Mouse (Mus musculus): Measurements from ENCODE around the gene Nab1. TPM values are rescaled to one million over a fixed set of nuclear protein-coding genes. Genes with fewer than 3 reads are reported as not detected.

The Nab1 gene
- polyA plus RNA-seq, 1 experiment from 2014 or later = 9.2 TPM

DNA sequence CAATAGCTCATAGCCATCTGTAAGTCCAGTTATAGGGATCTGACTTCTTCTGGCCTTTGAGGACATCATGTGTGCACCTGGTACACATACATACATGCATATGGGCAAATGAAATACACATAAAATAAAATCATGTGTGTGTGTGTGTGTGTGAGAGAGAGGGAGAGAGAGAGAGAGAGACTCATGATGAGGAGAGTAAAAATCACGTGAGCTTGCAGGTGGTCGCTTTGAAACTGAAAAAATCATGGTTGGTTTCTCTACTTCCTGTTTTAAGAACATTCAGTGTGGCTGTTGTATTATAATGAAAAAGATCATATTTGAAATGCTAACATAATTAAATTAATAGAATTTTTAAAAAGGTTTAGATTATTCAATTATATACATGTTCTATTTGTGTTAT is 69.9 kb downstream of the Nab1 start:
- Histone ChIP-seq H3K4me2 (replicated peaks; ENCODE audit: low read depth, low read length) (no peak overlapping the region), H3K27ac (ENCODE audit: low read depth, low read length) (no peak overlapping the region), H3K9ac (ENCODE audit: low read depth, low read length) (no peak overlapping the region), H3K4me1 (replicated peaks; ENCODE audit: control insufficient read depth, insufficient read depth, low read length) (no peaks in the 10 kb centered on the region), H3K27me3 (ENCODE audit: control insufficient read depth, insufficient read depth, low read length) (no peaks in the 10 kb centered on the region), H3K9me3 (ENCODE audit: control insufficient read depth, low read length) (no peaks in the 10 kb centered on the region), H3K4me3 (ENCODE audit: low read depth, low read length) (no peak overlapping the region), H3K36me3 (ENCODE audit: control insufficient read depth, insufficient read depth, low read length) (no peaks in the 10 kb centered on the region)
- ATAC-seq (ENCODE audit: low FRiP score) = no peak
- no peak for DNase-seq (ENCODE audit: low spot score)
- 91% methylated on average over 2 of the region's 2 CpGs for WGBS

- WGBS = 96% methylated on average over 1 of the region's 1 CpGs
- no peak overlapping the region for H3K9ac ChIP-seq (ENCODE audit: low read depth, low read length)
These were observed 70.4 kb downstream of the Nab1 start for GRCm38 (mm10) chr1:52430116-52430515.

DNA sequence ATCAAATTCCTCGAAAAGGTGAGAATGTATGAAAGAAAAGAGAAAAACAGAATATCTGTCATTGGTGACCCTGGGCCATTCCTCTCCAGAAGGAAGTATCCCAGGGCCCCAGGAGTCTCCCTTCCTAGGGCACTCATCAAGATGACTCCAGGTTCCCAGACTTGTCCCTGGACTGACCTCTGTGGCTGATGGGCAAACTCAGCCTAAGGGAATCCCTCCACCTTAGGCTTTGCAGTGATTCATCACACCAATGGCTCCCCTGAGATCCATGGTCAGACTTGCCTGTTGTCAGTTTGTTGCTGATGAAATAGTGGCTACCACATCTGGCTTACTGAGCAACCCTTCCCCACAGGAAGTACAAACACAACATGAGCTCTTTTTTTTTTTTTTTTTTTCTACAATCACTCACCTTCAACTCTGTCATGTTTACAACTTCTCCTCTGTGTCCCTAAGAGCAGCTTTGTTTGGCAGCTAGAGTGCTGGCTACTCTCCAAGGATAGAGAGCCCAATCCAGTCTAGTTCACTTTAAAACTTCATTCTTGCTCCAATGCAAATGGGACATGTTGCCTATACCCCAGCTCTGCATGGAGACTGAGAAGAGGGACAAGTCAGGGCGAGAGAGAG is 72.5 kb downstream of the Nab1 start:
- DNase-seq (ENCODE audit: low spot score) (no peak), ATAC-seq (ENCODE audit: low FRiP score) (no peak)
- 76% methylated on average over 2 of the region's 2 CpGs for WGBS
- H3K27ac ChIP-seq (ENCODE audit: low read depth, low read length) = no peak overlapping the region
- no peak overlapping the region for H3K9ac ChIP-seq (ENCODE audit: low read depth, low read length)
- H3K4me2 ChIP-seq (replicated peaks; ENCODE audit: low read depth, low read length) = no peak overlapping the region
- H3K27me3 ChIP-seq (ENCODE audit: control insufficient read depth, insufficient read depth, low read length) = no peaks in the 10 kb centered on the region
- no peaks in the 10 kb centered on the region for H3K9me3 ChIP-seq (ENCODE audit: control insufficient read depth, low read length)
- no peak overlapping the region for H3K4me3 ChIP-seq (ENCODE audit: low read depth, low read length)
- H3K4me1 ChIP-seq (replicated peaks; ENCODE audit: control insufficient read depth, insufficient read depth, low read length) = no peaks in the 10 kb centered on the region
- H3K36me3 ChIP-seq (ENCODE audit: control insufficient read depth, insufficient read depth, low read length) = no peaks in the 10 kb centered on the region

More at GRCm38 (mm10) chr1:52430116-52430515, 70.4 kb downstream of the Nab1 start:
- H3K27me3 ChIP-seq (ENCODE audit: control insufficient read depth, insufficient read depth, low read length) = no peaks in the 10 kb centered on the region
- no peaks in the 10 kb centered on the region for H3K36me3 ChIP-seq (ENCODE audit: control insufficient read depth, insufficient read depth, low read length)
- H3K27ac ChIP-seq (ENCODE audit: low read depth, low read length) = no peak overlapping the region
- no peak for DNase-seq (ENCODE audit: low spot score)
- H3K4me2 ChIP-seq (replicated peaks; ENCODE audit: low read depth, low read length) = no peak overlapping the region
- ATAC-seq (ENCODE audit: low FRiP score) = no peak
- H3K9me3 ChIP-seq (ENCODE audit: control insufficient read depth, low read length) = no peaks in the 10 kb centered on the region
- no peaks in the 10 kb centered on the region for H3K4me1 ChIP-seq (replicated peaks; ENCODE audit: control insufficient read depth, insufficient read depth, low read length)
- H3K4me3 ChIP-seq (ENCODE audit: low read depth, low read length) = no peak overlapping the region

- Histone ChIP-seq H3K9ac (ENCODE audit: low read depth, low read length) (no peak overlapping the region), H3K27me3 (ENCODE audit: control insufficient read depth, insufficient read depth, low read length) (no peaks in the 10 kb centered on the region), H3K4me1 (replicated peaks; ENCODE audit: control insufficient read depth, insufficient read depth, low read length) (no peaks in the 10 kb centered on the region), H3K36me3 (ENCODE audit: control insufficient read depth, insufficient read depth, low read length) (no peaks in the 10 kb centered on the region), H3K9me3 (ENCODE audit: control insufficient read depth, low read length) (no peaks in the 10 kb centered on the region), H3K4me3 (ENCODE audit: low read depth, low read length) (no peak overlapping the region), H3K27ac (ENCODE audit: low read depth, low read length) (no peak overlapping the region), H3K4me2 (replicated peaks; ENCODE audit: low read depth, low read length) (no peak overlapping the region)
- DNase-seq (ENCODE audit: low spot score) = no peak
- WGBS = 62% methylated on average over 1 of the region's 1 CpGs
- no peak for ATAC-seq (ENCODE audit: low FRiP score)
These were observed 76.6 kb downstream of the Nab1 start for GRCm38 (mm10) chr1:52423846-52424245.

GRCm38 (mm10) chr1:52423057-52423456 is 77.4 kb downstream of the Nab1 start:
- Histone ChIP-seq H3K4me3 (ENCODE audit: low read depth, low read length) (no peak overlapping the region), H3K4me1 (replicated peaks; ENCODE audit: control insufficient read depth, insufficient read depth, low read length) (no peaks in the 10 kb centered on the region), H3K27ac (ENCODE audit: low read depth, low read length) (no peak overlapping the region), H3K9me3 (ENCODE audit: control insufficient read depth, low read length) (no peaks in the 10 kb centered on the region), H3K27me3 (ENCODE audit: control insufficient read depth, insufficient read depth, low read length) (no peaks in the 10 kb centered on the region), H3K4me2 (replicated peaks; ENCODE audit: low read depth, low read length) (no peak overlapping the region), H3K9ac (ENCODE audit: low read depth, low read length) (no peak overlapping the region), H3K36me3 (ENCODE audit: control insufficient read depth, insufficient read depth, low read length) (no peaks in the 10 kb centered on the region)
- DNase-seq (ENCODE audit: low spot score) = no peak
- no peak for ATAC-seq (ENCODE audit: low FRiP score)
- 84% methylated on average over 2 of the region's 2 CpGs for WGBS

- Histone ChIP-seq H3K9ac (ENCODE audit: low read depth, low read length) (no peak overlapping the region), H3K27me3 (ENCODE audit: control insufficient read depth, insufficient read depth, low read length) (no peaks in the 10 kb centered on the region), H3K4me2 (replicated peaks; ENCODE audit: low read depth, low read length) (no peak overlapping the region), H3K4me3 (ENCODE audit: low read depth, low read length) (no peak overlapping the region), H3K4me1 (replicated peaks; ENCODE audit: control insufficient read depth, insufficient read depth, low read length) (no peaks in the 10 kb centered on the region), H3K9me3 (ENCODE audit: control insufficient read depth, low read length) (no peaks in the 10 kb centered on the region), H3K36me3 (ENCODE audit: control insufficient read depth, insufficient read depth, low read length) (no peaks in the 10 kb centered on the region), H3K27ac (ENCODE audit: low read depth, low read length) (no peak overlapping the region)
- no peak for ATAC-seq (ENCODE audit: low FRiP score)
- no peak for DNase-seq (ENCODE audit: low spot score)
- 95% methylated on average over 3 of the region's 3 CpGs for WGBS
These were observed 78.3 kb downstream of the Nab1 start for GRCm38 (mm10) chr1:52422137-52422536.

- ATAC-seq (ENCODE audit: low FRiP score) (no peak), DNase-seq (ENCODE audit: low spot score) (no peak)
These were observed 78.9 kb downstream of the Nab1 start for GRCm38 (mm10) chr1:52421623-52422022.

DNA sequence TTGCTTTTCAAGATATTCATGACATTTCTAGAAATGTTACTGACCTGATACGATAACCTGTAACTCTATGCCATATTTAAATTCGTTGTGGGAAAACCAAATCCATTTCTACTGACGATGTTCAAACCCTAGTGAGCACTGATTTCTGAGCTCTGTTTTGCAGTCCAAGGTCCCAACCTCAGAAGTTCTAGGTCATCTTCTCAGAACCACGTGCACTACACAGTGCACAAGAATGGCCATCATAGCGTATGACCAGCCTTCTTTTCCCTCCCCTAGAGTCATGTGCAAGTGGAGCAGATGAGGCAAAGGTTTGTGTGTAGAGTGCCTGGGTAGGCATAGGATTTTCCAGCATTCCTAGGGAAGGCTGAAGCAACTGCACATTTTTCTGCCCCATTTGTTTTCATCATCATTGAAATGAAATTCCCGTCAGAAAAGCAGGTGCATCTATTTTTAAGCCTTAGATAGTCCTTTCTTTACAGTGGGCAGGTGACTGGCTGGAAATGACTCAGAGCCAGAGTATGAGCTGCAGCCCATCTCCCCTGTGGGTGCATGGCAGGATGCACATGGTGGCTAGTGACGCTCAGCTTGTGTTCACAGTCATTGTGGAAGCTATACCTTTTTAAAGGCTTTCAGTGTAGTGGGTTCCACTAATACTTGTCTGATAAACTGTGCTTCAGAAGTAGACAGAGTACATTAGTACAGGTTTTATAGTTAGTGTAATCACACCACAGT is 81.2 kb downstream of the Nab1 start:
- Histone ChIP-seq H3K36me3 (ENCODE audit: control insufficient read depth, insufficient read depth, low read length) (no peaks in the 10 kb centered on the region), H3K9me3 (ENCODE audit: control insufficient read depth, low read length) (no peaks in the 10 kb centered on the region), H3K4me1 (replicated peaks; ENCODE audit: control insufficient read depth, insufficient read depth, low read length) (no peaks in the 10 kb centered on the region), H3K4me2 (replicated peaks; ENCODE audit: low read depth, low read length) (no peak overlapping the region), H3K9ac (ENCODE audit: low read depth, low read length) (no peak overlapping the region), H3K27me3 (ENCODE audit: control insufficient read depth, insufficient read depth, low read length) (no peaks in the 10 kb centered on the region), H3K4me3 (ENCODE audit: low read depth, low read length) (no peak overlapping the region), H3K27ac (ENCODE audit: low read depth, low read length) (no peak overlapping the region)
- DNase-seq (ENCODE audit: low spot score) = no peak
- WGBS = 91% methylated on average over 7 of the region's 7 CpGs
- ATAC-seq (ENCODE audit: low FRiP score) = no peak

More at GRCm38 (mm10) chr1:52421623-52422022, 78.9 kb downstream of the Nab1 start:
- Histone ChIP-seq H3K4me1 (replicated peaks; ENCODE audit: control insufficient read depth, insufficient read depth, low read length) (no peaks in the 10 kb centered on the region), H3K27ac (ENCODE audit: low read depth, low read length) (no peak overlapping the region), H3K9me3 (ENCODE audit: control insufficient read depth, low read length) (no peaks in the 10 kb centered on the region), H3K27me3 (ENCODE audit: control insufficient read depth, insufficient read depth, low read length) (no peaks in the 10 kb centered on the region), H3K36me3 (ENCODE audit: control insufficient read depth, insufficient read depth, low read length) (no peaks in the 10 kb centered on the region), H3K4me2 (replicated peaks; ENCODE audit: low read depth, low read length) (no peak overlapping the region), H3K4me3 (ENCODE audit: low read depth, low read length) (no peak overlapping the region), H3K9ac (ENCODE audit: low read depth, low read length) (no peak overlapping the region)

Measured in hindbrain, embryonic 11.5 days (tissue).